Mouse (Mus musculus): ENCODE results near the gene Bicra.

- TF ChIP-seq CTCF (conservative IDR thresholded peaks at IDR 0.05; ENCODE audit: low read length) (peak; percentile 80), NANOG (IDR thresholded peaks at IDR 0.05; ENCODE audit: borderline replicate concordance, low read length) (no peak)
These were observed 117.8 kb downstream of the Bicra start for GRCm38 (mm10) chr7:15929910-15930309.

All from E14TG2a.4 (cell line).